Mouse (Mus musculus) G1E-ER4 (cell line): ENCODE data around the gene Olfr272. TPM values are rescaled to one million over a fixed set of nuclear protein-coding genes. Genes with fewer than 3 reads are reported as not detected.

Source experiments
- GATA1 ChIP-seq: IDR thresholded peaks from one replicate; pipeline ENCODE4 v1.8.0; 2012; ENCODE audit warnings: low read length, inconsistent platforms
- polyA plus RNA-seq: library from polyadenylated mRNA; stranded (reverse); fragments of >175 nt; gene quantifications from 2 replicates; pipeline ENCODE4 v1.2.3, GENCODE M21; 2012

Olfr272 gene
- not detected in 2 replicates for polyA plus RNA-seq

- no peak for TF ChIP-seq GATA1
Measured at GRCm38 (mm10) chr4:52919078-52919477, at the start of gene Olfr272. Olfr272 (minus strand) TSS chr4:52919178.

DNA sequence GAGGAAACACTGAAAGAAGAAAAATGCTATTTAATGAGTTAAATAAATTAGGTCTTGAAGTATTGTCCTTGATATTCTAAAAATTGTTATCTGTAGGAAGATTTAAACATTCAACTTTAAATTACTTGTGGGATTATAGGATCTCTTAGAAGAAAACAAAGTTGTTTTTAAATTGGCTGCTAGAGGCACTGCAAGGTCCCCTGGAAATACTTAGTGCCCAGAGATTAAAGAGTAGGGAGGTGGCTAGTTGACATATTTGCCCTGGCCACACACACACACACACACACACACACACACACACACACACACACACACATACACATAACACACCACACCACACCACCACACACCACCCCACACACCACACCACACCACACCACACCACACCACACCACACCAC lies 45.3 kb upstream of the Olfr272 start, which contains the start of gene Olfr270:
Gene Olfr270 (plus strand): TSS at position 301 of the 400 bp plus-strand sequence.
- no peak for TF ChIP-seq GATA1

- TF ChIP-seq GATA1: no peak
Measured at GRCm38 (mm10) chr4:52958693-52959092, 39.7 kb upstream of the Olfr272 start.

DNA sequence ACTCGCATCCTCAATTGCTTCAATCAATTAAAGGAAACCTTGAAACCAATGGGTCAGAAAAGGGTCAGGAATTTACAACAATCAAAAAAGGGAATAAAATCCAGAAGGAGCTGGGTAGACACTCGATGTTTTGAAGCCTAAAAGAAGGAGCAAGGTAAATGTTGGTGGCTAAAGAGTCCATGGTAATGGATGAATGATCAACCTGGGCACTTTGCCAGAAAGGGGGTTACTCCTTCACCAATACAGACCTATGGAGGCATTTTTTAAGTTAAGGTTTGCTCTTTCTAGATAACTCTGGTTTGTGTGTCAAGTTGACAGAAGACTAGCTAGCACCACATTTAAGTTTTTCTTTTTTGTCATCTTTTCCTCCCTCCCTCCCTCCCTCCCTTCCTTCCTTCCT lies 30.0 kb upstream of the Olfr272 start:
- TF ChIP-seq GATA1: no peak

GRCm38 (mm10) chr4:52946665-52947064 lies 27.7 kb upstream of the Olfr272 start:
- TF ChIP-seq GATA1: no peak

DNA sequence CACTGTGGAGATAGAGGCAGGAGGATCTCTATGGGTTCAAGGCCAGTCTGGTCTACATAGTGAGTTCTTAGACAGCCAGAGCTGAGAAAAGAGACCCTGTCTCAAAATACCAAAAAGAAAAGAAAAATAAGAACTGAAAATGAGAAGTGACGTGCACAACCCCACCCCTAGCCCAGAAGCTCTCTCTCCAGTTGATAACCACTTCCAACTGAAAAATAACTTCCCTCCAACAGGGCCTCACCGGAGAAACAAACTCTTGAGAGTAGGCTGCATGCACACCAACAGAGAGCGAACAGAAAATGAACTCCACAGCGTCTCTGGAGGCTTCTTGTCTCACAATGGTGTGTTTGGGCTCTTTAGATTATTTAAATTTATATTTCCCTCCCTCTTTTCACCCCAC lies 11.5 kb upstream of the Olfr272 start:
- no peak for TF ChIP-seq GATA1

DNA sequence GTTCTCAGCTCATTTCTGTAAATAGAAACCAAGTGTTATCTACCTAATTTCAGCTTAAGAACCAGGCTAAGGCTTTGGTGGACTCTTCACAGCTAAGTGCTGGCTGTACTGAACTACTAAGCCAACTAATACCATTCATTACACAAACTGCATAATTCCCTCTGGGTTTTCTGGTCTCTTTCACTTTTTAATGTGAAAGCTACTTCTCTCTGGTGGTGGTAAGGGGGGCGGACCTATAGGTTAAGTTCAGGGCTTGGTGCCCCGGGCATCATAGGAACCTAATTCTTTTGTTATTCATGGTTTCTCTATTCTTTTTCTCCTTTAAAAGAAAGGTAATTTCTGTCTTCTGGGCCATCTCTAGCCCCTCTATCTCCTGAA lies 1.7 kb downstream of the Olfr272 start:
- no peak for TF ChIP-seq GATA1

GRCm38 (mm10) chr4:52916659-52917310 lies 2.2 kb downstream of the Olfr272 start:
- no peak for TF ChIP-seq GATA1

- TF ChIP-seq GATA1: no peak
Measured at GRCm38 (mm10) chr4:52912409-52912808, 6.6 kb downstream of the Olfr272 start.

- TF ChIP-seq GATA1: no peak
Measured at GRCm38 (mm10) chr4:52909542-52909941, 9.4 kb downstream of the Olfr272 start.

GRCm38 (mm10) chr4:52864156-52864555 lies 54.8 kb downstream of the Olfr272 start:
- no peak for TF ChIP-seq GATA1

Other genes with a start within 250 kb of the Olfr272 start
- not detected in 2 replicates for gene Olfr275, start 104.6 kb downstream of the Olfr272 start, polyA plus RNA-seq
- gene Olfr273, start 59.9 kb downstream of the Olfr272 start, polyA plus RNA-seq: not detected in 2 replicates
- gene Olfr270, start 45.4 kb upstream of the Olfr272 start, polyA plus RNA-seq: not detected in 2 replicates
- gene Nipsnap3a, start 70.1 kb upstream of the Olfr272 start, polyA plus RNA-seq: not detected in 2 replicates
- 25.7 and 26.5 TPM in 2 replicates for gene Nipsnap3b, start 92.7 kb upstream of the Olfr272 start, polyA plus RNA-seq
- 0.72 and 1.1 TPM in 2 replicates for gene Abca1, start 240.7 kb upstream of the Olfr272 start, polyA plus RNA-seq